Mouse (Mus musculus): Measurements from ENCODE around the gene Nol10. TPM values are rescaled to one million over a fixed set of nuclear protein-coding genes. Genes with fewer than 3 reads are reported as not detected.

The Nol10 gene
- polyA plus RNA-seq, 1 experiment from 2014 or later = 36.1 TPM

DNA sequence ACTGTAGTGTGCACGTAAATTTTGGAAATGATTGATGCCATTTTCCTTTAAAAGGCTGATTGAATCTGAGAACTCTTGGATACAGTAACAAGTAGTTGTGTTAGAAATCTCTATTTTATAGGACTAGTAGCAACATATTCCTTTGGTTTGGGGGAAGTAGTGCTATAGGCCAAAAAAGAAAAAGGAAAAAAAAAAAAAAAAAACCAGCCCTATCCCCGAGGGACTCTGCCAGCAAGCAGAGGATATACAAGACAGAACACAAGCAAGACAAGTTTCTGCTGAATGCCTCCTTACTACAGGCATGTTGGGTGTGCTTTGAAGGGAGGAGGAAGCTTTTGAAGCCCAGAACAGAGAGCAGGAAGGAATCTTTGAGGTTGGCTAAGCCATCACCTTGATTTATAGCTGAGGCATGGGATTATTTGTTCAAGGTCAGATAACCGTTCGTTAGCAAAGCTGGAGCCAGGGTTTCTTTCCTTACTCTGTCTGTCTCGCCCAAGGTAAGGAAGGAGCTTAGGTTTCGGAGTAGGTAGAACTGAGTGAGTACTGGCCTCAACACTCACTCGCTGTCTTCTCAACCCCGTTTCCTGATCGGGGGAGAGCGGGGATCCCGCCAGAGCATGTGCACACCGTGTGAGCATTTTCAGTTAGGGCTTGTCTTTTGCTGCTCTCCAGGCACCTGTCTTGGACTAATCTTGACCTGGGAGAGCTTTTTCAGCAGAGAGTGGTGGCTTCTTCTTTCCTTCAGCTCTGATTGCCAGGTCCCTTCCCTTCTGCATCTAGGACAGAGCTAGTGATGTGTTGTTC lies 39.3 kb downstream of the Nol10 start:
- Histone ChIP-seq H3K4me1 (replicated peaks; ENCODE audit: control insufficient read depth, insufficient read depth, low read length) (no peaks in the 10 kb centered on the region), H3K9ac (ENCODE audit: low read length) (no peak overlapping the region), H3K27ac (ENCODE audit: low read depth, low read length) (no peak overlapping the region), H3K27me3 (ENCODE audit: control insufficient read depth, insufficient read depth, low read length) (no peaks in the 10 kb centered on the region), H3K9me3 (ENCODE audit: control insufficient read depth, low read length) (no peaks in the 10 kb centered on the region), H3K4me3 (ENCODE audit: low read depth, low read length) (no peak overlapping the region), H3K36me3 (ENCODE audit: control insufficient read depth, insufficient read depth, low read length) (no peaks in the 10 kb centered on the region; the same call in 1 of the 2 replicates), H3K4me2 (ENCODE audit: low read depth, low read length, severe bottlenecking) (no peak overlapping the region)
- no peak for DNase-seq (ENCODE audit: low spot score)
- 89% methylated on average over 12 of the region's 12 CpGs for WGBS
- no peak for ATAC-seq (replicated peaks; ENCODE audit: low FRiP score)

DNA sequence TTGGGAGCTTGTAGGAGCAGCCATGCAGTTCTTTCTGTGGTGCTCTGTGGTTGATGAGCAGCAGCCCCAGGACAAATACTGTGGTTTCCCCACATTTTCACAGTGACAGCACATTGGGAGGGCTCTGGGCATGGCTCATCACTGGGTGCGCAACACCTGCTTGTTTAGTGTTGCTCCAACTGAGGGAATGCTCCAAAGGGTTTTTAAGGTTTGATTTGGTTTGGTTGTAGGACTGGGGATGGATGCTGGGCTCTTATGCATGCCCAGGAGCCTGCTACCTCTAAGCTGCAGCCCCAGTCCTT lies 39.8 kb downstream of the Nol10 start:
- Histone ChIP-seq H3K27me3 (ENCODE audit: control insufficient read depth, insufficient read depth, low read length) (no peaks in the 10 kb centered on the region), H3K4me1 (replicated peaks; ENCODE audit: control insufficient read depth, insufficient read depth, low read length) (no peaks in the 10 kb centered on the region), H3K27ac (ENCODE audit: low read depth, low read length) (no peak overlapping the region), H3K4me3 (ENCODE audit: low read depth, low read length) (no peak overlapping the region), H3K36me3 (ENCODE audit: control insufficient read depth, insufficient read depth, low read length) (no peaks in the 10 kb centered on the region), H3K9ac (ENCODE audit: low read length) (no peak overlapping the region), H3K9me3 (ENCODE audit: control insufficient read depth, low read length) (no peaks in the 10 kb centered on the region), H3K4me2 (ENCODE audit: low read depth, low read length, severe bottlenecking) (no peak overlapping the region)
- ATAC-seq (replicated peaks; ENCODE audit: low FRiP score) = no peak
- 97% methylated on average over 1 of the region's 1 CpGs for WGBS
- DNase-seq (ENCODE audit: low spot score) = no peak

DNA sequence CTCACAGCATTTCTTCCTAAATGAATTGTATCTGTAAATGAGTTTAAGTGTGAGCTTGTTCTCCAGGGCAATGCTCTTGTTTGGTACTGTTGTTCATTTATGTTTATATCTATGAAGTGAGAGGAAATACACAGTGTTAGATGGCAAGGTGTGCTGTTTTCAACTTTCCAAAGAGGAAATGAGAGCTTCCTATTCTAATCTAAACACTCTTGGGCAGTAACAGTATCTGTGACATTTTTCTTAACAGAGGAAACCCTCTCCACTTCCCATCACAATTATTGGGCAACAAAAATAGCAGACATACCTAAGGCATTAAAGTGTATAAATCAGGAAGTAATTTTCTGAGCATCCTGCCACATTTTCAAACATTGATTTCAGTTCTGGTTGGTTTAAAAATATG lies 41.8 kb downstream of the Nol10 start:
- H3K9ac ChIP-seq (ENCODE audit: low read length) = no peak overlapping the region
- no peaks in the 10 kb centered on the region for H3K27me3 ChIP-seq (ENCODE audit: control insufficient read depth, insufficient read depth, low read length)
- H3K27ac ChIP-seq (ENCODE audit: low read depth, low read length) = no peak overlapping the region
- H3K4me1 ChIP-seq (replicated peaks; ENCODE audit: control insufficient read depth, insufficient read depth, low read length) = no peaks in the 10 kb centered on the region
- no peak overlapping the region for H3K4me2 ChIP-seq (ENCODE audit: low read depth, low read length, severe bottlenecking)
- no peaks in the 10 kb centered on the region for H3K9me3 ChIP-seq (ENCODE audit: control insufficient read depth, low read length)
- ATAC-seq (replicated peaks; ENCODE audit: low FRiP score) = no peak
- H3K4me3 ChIP-seq (ENCODE audit: low read depth, low read length) = no peak overlapping the region
- no peak for DNase-seq (ENCODE audit: low spot score)
- no peaks in the 10 kb centered on the region for H3K36me3 ChIP-seq (ENCODE audit: control insufficient read depth, insufficient read depth, low read length)

DNA sequence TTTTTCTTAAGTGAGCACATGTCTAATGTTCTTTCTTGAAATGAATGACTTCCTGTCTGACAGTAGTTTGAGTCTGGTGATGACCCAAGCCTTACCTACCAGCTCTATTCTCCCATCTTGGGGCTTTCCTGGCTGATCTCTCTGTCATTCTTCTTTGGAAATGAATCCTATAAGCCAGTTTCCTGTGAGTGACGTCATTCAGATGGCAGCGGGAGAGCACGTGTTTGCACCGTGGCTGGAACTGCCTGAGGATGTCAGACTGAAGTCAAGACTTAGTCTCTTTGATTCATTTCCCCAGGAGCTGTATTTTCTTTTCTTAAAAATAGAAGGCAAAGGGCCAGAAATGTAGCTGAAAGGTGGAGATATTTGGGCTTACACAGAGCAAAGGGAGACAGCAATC lies 42.3 kb downstream of the Nol10 start:
- DNase-seq (ENCODE audit: low spot score) (no peak), ATAC-seq (replicated peaks; ENCODE audit: low FRiP score) (no peak)
- Histone ChIP-seq H3K36me3 (ENCODE audit: control insufficient read depth, insufficient read depth, low read length) (no peaks in the 10 kb centered on the region), H3K9me3 (ENCODE audit: control insufficient read depth, low read length) (no peaks in the 10 kb centered on the region), H3K4me1 (replicated peaks; ENCODE audit: control insufficient read depth, insufficient read depth, low read length) (no peaks in the 10 kb centered on the region), H3K4me3 (ENCODE audit: low read depth, low read length) (no peak overlapping the region), H3K4me2 (ENCODE audit: low read depth, low read length, severe bottlenecking) (no peak overlapping the region), H3K27ac (ENCODE audit: low read depth, low read length) (no peak overlapping the region), H3K27me3 (ENCODE audit: control insufficient read depth, insufficient read depth, low read length) (no peaks in the 10 kb centered on the region), H3K9ac (ENCODE audit: low read length) (no peak overlapping the region)
- WGBS = 82% methylated on average over 4 of the region's 4 CpGs

DNA sequence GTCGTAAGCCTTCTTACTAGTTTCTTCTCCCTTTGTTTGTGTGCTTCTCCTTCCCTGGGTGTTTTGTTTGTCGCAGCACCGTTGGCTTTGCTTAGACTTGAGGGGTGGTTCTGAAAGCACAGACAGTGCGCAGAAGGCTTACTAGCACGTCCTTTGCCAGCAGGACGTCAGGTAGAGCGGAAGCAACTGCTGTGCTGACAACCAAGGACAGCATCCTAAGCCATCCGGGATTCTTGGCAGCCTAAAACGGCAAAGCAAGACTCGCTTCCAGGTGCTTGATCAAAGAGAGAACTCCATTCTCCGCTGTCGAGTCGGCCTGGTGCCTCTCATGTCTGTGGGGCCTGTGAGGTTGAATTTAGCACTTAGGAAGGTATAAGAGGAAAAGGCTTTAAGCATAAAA lies 44.9 kb downstream of the Nol10 start:
- Histone ChIP-seq H3K9me3 (ENCODE audit: control insufficient read depth, low read length) (no peaks in the 10 kb centered on the region), H3K4me2 (ENCODE audit: low read depth, low read length, severe bottlenecking) (no peak overlapping the region), H3K27ac (ENCODE audit: low read depth, low read length) (no peak overlapping the region), H3K9ac (ENCODE audit: low read length) (no peak overlapping the region), H3K4me1 (replicated peaks; ENCODE audit: control insufficient read depth, insufficient read depth, low read length) (no peaks in the 10 kb centered on the region), H3K36me3 (ENCODE audit: control insufficient read depth, insufficient read depth, low read length) (no peaks in the 10 kb centered on the region), H3K4me3 (ENCODE audit: low read depth, low read length) (no peak overlapping the region), H3K27me3 (ENCODE audit: control insufficient read depth, insufficient read depth, low read length) (no peaks in the 10 kb centered on the region)
- DNase-seq (ENCODE audit: low spot score) (no peak), ATAC-seq (replicated peaks; ENCODE audit: low FRiP score) (no peak)
- WGBS = 85% methylated on average over 13 of the region's 13 CpGs

DNA sequence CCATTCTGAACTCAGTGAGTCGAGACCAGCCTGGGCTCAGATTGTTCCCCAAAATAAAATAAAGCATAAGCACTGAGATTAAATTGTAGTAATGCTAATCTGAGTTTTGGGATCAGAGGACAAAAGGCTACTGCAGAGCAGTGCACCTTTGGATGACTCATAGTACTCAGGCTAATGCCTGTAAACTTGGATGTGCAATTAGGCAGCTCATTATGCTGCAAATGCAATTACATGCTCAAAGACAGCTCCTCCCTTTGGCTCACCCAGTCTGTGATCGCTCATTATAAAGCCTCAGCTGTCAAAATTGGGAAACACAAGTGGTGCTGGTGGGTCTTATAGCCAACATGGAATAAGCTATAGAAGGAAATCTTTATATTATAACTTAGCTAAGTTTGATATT lies 48.9 kb downstream of the Nol10 start:
- H3K9me3 ChIP-seq (ENCODE audit: control insufficient read depth, low read length) = no peaks in the 10 kb centered on the region
- no peak overlapping the region for H3K27ac ChIP-seq (ENCODE audit: low read depth, low read length)
- ATAC-seq (replicated peaks; ENCODE audit: low FRiP score) (peak; percentile 77), DNase-seq (ENCODE audit: low spot score) (no peak)
- no peak overlapping the region for H3K9ac ChIP-seq (ENCODE audit: low read length)
- no peak overlapping the region for H3K4me2 ChIP-seq (ENCODE audit: low read depth, low read length, severe bottlenecking)
- no peaks in the 10 kb centered on the region for H3K4me1 ChIP-seq (replicated peaks; ENCODE audit: control insufficient read depth, insufficient read depth, low read length)
- H3K4me3 ChIP-seq (ENCODE audit: low read depth, low read length) = no peak overlapping the region
- H3K27me3 ChIP-seq (ENCODE audit: control insufficient read depth, insufficient read depth, low read length) = no peaks in the 10 kb centered on the region
- no peaks in the 10 kb centered on the region for H3K36me3 ChIP-seq (ENCODE audit: control insufficient read depth, insufficient read depth, low read length)
- 55% methylated on average over 2 of the region's 2 CpGs for WGBS

DNA sequence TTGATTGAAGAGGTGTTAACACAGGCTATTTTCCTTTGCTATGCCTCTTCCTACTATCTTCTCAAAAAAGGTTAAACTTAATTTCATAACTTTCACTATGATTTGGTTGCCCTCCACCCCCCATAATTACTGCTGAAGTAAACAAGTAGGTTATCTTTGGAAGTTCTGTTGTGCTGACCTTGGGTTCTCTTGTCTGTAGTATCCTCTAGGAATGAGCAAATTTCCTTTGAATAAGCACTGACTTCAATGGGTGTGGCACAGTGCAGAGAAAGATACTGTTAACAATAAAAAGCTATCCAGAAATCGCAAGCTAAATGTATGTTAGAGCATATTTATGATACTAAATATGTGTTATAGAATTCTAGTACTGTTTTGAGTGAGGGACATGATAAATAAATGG lies 53.2 kb downstream of the Nol10 start:
- Histone ChIP-seq H3K4me2 (ENCODE audit: low read depth, low read length, severe bottlenecking) (no peak overlapping the region), H3K4me1 (replicated peaks; ENCODE audit: control insufficient read depth, insufficient read depth, low read length) (no peaks in the 10 kb centered on the region), H3K9me3 (ENCODE audit: control insufficient read depth, low read length) (no peaks in the 10 kb centered on the region), H3K36me3 (ENCODE audit: control insufficient read depth, insufficient read depth, low read length) (peaks cover 2% of the 10 kb centered on the region; the same call in 1 of the 2 replicates), H3K27me3 (ENCODE audit: control insufficient read depth, insufficient read depth, low read length) (no peaks in the 10 kb centered on the region), H3K4me3 (ENCODE audit: low read depth, low read length) (no peak overlapping the region), H3K9ac (ENCODE audit: low read length) (no peak overlapping the region), H3K27ac (ENCODE audit: low read depth, low read length) (no peak overlapping the region)
- 88% methylated on average over 1 of the region's 1 CpGs for WGBS
- DNase-seq (ENCODE audit: low spot score) (no peak), ATAC-seq (replicated peaks; ENCODE audit: low FRiP score) (no peak)

DNA sequence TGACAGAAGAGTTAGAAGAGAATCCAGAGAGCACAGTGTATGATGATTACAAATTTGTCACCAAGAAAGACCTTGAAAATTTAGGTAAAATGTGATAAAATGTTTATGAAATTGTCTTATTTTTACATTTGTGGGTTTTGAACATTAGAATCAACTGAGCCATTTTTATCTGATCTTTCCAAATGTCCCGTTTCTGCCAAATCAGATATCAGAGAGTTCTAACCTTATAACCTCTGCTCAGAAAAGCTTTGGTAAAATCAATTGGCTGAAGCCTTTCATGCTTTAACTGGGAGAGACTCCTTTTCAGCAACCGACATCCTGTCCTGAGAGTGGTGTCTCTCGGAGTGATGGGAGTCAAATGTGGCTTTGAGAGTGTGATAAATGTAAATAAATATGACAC lies 53.9 kb downstream of the Nol10 start:
- DNase-seq (ENCODE audit: low spot score) = no peak
- Histone ChIP-seq H3K36me3 (ENCODE audit: control insufficient read depth, insufficient read depth, low read length) (peaks cover 4% of the 10 kb centered on the region; the same call in 1 of the 2 replicates), H3K27ac (ENCODE audit: low read depth, low read length) (no peak overlapping the region), H3K4me3 (ENCODE audit: low read depth, low read length) (no peak overlapping the region), H3K9ac (ENCODE audit: low read length) (no peak overlapping the region), H3K27me3 (ENCODE audit: control insufficient read depth, insufficient read depth, low read length) (no peaks in the 10 kb centered on the region), H3K4me2 (ENCODE audit: low read depth, low read length, severe bottlenecking) (no peak overlapping the region), H3K9me3 (ENCODE audit: control insufficient read depth, low read length) (no peaks in the 10 kb centered on the region), H3K4me1 (replicated peaks; ENCODE audit: control insufficient read depth, insufficient read depth, low read length) (no peaks in the 10 kb centered on the region)
- WGBS = 83% methylated on average over 3 of the region's 3 CpGs
- ATAC-seq (replicated peaks; ENCODE audit: low FRiP score) = no peak

DNA sequence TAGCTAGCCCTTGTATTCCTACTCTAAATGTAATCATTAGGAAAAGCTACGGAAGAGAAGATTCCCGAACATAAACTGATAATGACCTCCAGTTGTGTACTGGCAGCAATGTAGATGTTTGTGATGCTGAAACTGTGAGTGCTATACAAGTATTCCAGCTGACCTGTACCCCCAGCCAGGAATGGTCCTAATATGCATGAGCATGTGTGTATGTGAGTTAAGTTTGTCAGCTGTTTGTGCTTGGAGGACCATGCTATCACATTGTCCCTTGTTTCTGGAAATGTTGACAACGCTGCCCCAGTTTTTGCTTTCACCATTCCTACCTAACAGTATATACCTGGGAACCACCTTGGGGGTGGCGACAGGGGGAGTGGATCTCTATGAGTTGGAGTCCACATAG lies 55.7 kb downstream of the Nol10 start:
- no peak overlapping the region for H3K9ac ChIP-seq (ENCODE audit: low read length)
- H3K4me2 ChIP-seq (ENCODE audit: low read depth, low read length, severe bottlenecking) = no peak overlapping the region
- 93% methylated on average over 4 of the region's 4 CpGs for WGBS
- no peaks in the 10 kb centered on the region for H3K27me3 ChIP-seq (ENCODE audit: control insufficient read depth, insufficient read depth, low read length)
- no peak overlapping the region for H3K27ac ChIP-seq (ENCODE audit: low read depth, low read length)
- DNase-seq (ENCODE audit: low spot score) (no peak), ATAC-seq (replicated peaks; ENCODE audit: low FRiP score) (no peak)
- peaks cover 6% of the 10 kb centered on the region; the same call in 1 of the 2 replicates for H3K36me3 ChIP-seq (ENCODE audit: control insufficient read depth, insufficient read depth, low read length)
- no peak overlapping the region for H3K4me3 ChIP-seq (ENCODE audit: low read depth, low read length)
- H3K4me1 ChIP-seq (replicated peaks; ENCODE audit: control insufficient read depth, insufficient read depth, low read length) = no peaks in the 10 kb centered on the region
- H3K9me3 ChIP-seq (ENCODE audit: control insufficient read depth, low read length) = no peaks in the 10 kb centered on the region

Measured in forebrain, embryonic 11.5 days (tissue).